23 mouse cellular contexts compared by ENCODE assay signal in the genomic region with DNA sequence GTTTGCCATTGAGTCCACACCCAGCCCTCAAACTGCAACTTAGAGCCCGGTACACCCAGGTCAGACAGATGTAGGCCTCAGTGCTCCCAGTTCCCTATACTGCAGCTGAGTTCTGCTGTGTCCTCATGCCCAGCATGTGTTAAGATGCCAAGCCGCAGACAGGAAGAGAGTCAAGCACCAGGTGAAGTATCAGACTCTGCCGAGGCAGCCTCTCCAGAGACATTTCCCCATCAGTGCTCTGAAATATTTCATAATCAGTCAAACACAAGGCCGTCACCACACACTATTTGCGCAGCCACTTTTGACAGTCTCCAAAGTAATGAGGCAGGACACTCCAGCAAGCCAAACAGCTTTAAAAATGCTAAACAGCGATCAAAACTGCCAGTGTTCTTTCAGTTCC. TPM values are rescaled to one million over a fixed set of nuclear protein-coding genes. Genes with fewer than 3 reads are reported as not detected.
DNase-seq lines count a peak whose midpoint lies in the region; ATAC-seq lines count a peak whose summit lies in the region.
"Had no signal": no experiment of that assay in that cellular context is flagged by ENCODE, and none has a peak within 500 bp of the region (broad histone marks: within the 10 kb centered on the region; RNA-seq: fewer than 3 reads in every experiment).

No protein-coding gene starts in this region.

- peak; percentile 96 for ATAC-seq in megakaryocyte, adult 5-6 weeks (ENCODE audit: poor library complexity, severe bottlenecking)
- ATAC-seq in intestine, embryonic 15.5 days, result no peak
- no peak for ATAC-seq in erythroblast, adult 5-6 weeks (replicated peaks; ENCODE audit: low FRiP score, poor library complexity, severe bottlenecking)
- ATAC-seq: CD4-positive, CD25-positive, alpha-beta regulatory T cell, adult 4 months; forebrain, embryonic 16.5 days; hindbrain, embryonic 16.5 days had no signal

- no peak overlapping the region for H3K4me3 ChIP-seq in intestine, embryonic 15.5 days (replicated peaks)
- H3K4me3 ChIP-seq: embryonic facial prominence, embryonic 12.5 days; forebrain, embryonic 12.5 days; heart, embryonic 13.5 days; hindbrain, embryonic 12.5 days had no signal

- no peak overlapping the region for H3K27ac ChIP-seq in intestine, embryonic 15.5 days
- H3K27ac ChIP-seq: embryonic facial prominence, embryonic 12.5 days; forebrain, embryonic 12.5 days; heart, embryonic 13.5 days; hindbrain, embryonic 12.5 days had no signal

- no peak overlapping the region for H3K9ac ChIP-seq in intestine, embryonic 15.5 days
- H3K9ac ChIP-seq: embryonic facial prominence, embryonic 12.5 days; forebrain, embryonic 12.5 days; heart, embryonic 13.5 days; hindbrain, embryonic 12.5 days had no signal

- H3K4me2 ChIP-seq in intestine, embryonic 15.5 days (replicated peaks), result no peak overlapping the region
- H3K4me2 ChIP-seq: embryonic facial prominence, embryonic 12.5 days; forebrain, embryonic 12.5 days; heart, embryonic 13.5 days; hindbrain, embryonic 12.5 days had no signal

- WGBS in intestine, embryonic 15.5 days, result 90% methylated on average over 6 of the region's 6 CpGs

- H3K36me3 ChIP-seq in intestine, embryonic 15.5 days, result peaks cover 31% of the 10 kb centered on the region

- H3K27me3 ChIP-seq in intestine, embryonic 15.5 days (replicated peaks), result no peaks in the 10 kb centered on the region
- H3K27me3 ChIP-seq: embryonic facial prominence, embryonic 12.5 days; forebrain, embryonic 12.5 days; heart, embryonic 13.5 days; hindbrain, embryonic 12.5 days had no signal

- H3K4me1 ChIP-seq in intestine, embryonic 15.5 days (replicated peaks), result no peaks in the 10 kb centered on the region
- H3K4me1 ChIP-seq: embryonic facial prominence, embryonic 12.5 days; forebrain, embryonic 12.5 days; hindbrain, embryonic 12.5 days had no signal

- no peaks in the 10 kb centered on the region for H3K9me3 ChIP-seq in intestine, embryonic 15.5 days
- H3K9me3 ChIP-seq: embryonic facial prominence, embryonic 12.5 days; forebrain, embryonic 12.5 days; G1E; heart, embryonic 13.5 days; hindbrain, embryonic 12.5 days had no signal

- DNase-seq in adrenal gland, adult 2 months, result peak; percentile 21
- no peak for DNase-seq in adrenal gland, postnatal 25 days
- DNase-seq in lung, adult 18-20 months, result peak; percentile 80
- DNase-seq in lung, postnatal 14 days, result peak; percentile 28
- no peak for DNase-seq in gastrocnemius, postnatal 25 days
- DNase-seq: adrenal gland, postnatal 14 days; B cell, adult 2 months; cerebellum, adult 11 months; cerebellum, adult 8-10 months; cerebellum, postnatal 14 days; gastrocnemius, postnatal 10 days; heart, postnatal 36 days had no signal

RNA-seq across cellular contexts. Expression of a gene that starts 10.7 kb away (rescaled TPM):
- 10 to 100 TPM; 17.1 to 18.0 TPM for total RNA-seq in adrenal gland, adult 2 months (2021)
- 36.6 and 39.7 TPM in 2 replicates for polyA plus RNA-seq in adrenal gland, adult 2 months (2012; rRNA removed)
- 33.0 and 34.4 TPM in 2 replicates for total RNA-seq in adrenal gland, postnatal 25 days (2021)
- 11.2 and 13.6 TPM in 2 replicates for total RNA-seq in megakaryocyte, adult 5-6 weeks (2015)
- 4.1 and 5.5 TPM in 2 replicates for total RNA-seq in megakaryocyte, adult 5-6 weeks (2017)
- total RNA-seq in gastrocnemius, postnatal 25 days (2021), result 1 to 10 TPM; 5.0 to 6.6 TPM
- polyA plus RNA-seq in intestine, embryonic 15.5 days (2015; fragmentation: Nextera tagmentation; extraction: Ambion mirVana), result 4.4 and 5.1 TPM in 2 replicates
- 13.3 and 14.2 TPM in 2 replicates for total RNA-seq in erythroblast, adult 5-6 weeks (2015; ENCODE audit: low replicate concordance)
- total RNA-seq in erythroblast, adult 5-6 weeks (2017; ENCODE audit: low replicate concordance), result 14.1 and 21.6 TPM in 2 replicates

RNA-seq across cellular contexts. Expression of a gene that starts 10.7 kb away (rescaled TPM):
- 10 to 100 TPM; 55.6 to 68.1 TPM for total RNA-seq in adrenal gland, adult 2 months (2021)
- polyA plus RNA-seq in adrenal gland, adult 2 months (2012; rRNA removed), result 10.6 and 12.1 TPM in 2 replicates
- total RNA-seq in adrenal gland, postnatal 25 days (2021), result 67.9 and 85.3 TPM in 2 replicates
- total RNA-seq in megakaryocyte, adult 5-6 weeks (2015), result 76.9 and 102 TPM in 2 replicates
- 82.0 and 106 TPM in 2 replicates for total RNA-seq in megakaryocyte, adult 5-6 weeks (2017)
- total RNA-seq in gastrocnemius, postnatal 25 days (2021), result 10 to 100 TPM; 38.4 to 39.7 TPM
- polyA plus RNA-seq in intestine, embryonic 15.5 days (2015; fragmentation: Nextera tagmentation; extraction: Ambion mirVana), result 102 and 103 TPM in 2 replicates
- total RNA-seq in erythroblast, adult 5-6 weeks (2015; ENCODE audit: low replicate concordance), result 30.0 and 32.2 TPM in 2 replicates
- total RNA-seq in erythroblast, adult 5-6 weeks (2017; ENCODE audit: low replicate concordance), result 37.6 and 66.2 TPM in 2 replicates

RNA-seq across cellular contexts. Expression of a gene that starts 29.5 kb away (rescaled TPM):
- total RNA-seq in adrenal gland, adult 2 months (2021), result 100 to 1,000 TPM in 1 of 2 experiments, 10 to 100 TPM in 1; 81.0 to 123 TPM
- polyA plus RNA-seq in adrenal gland, adult 2 months (2012; rRNA removed), result 158 and 228 TPM in 2 replicates
- total RNA-seq in adrenal gland, postnatal 25 days (2021), result 120 and 128 TPM in 2 replicates
- 88.6 and 93.9 TPM in 2 replicates for total RNA-seq in megakaryocyte, adult 5-6 weeks (2015)
- total RNA-seq in megakaryocyte, adult 5-6 weeks (2017), result 67.1 and 76.1 TPM in 2 replicates
- total RNA-seq in gastrocnemius, postnatal 25 days (2021), result 10 to 100 TPM in 1 of 2 experiments, 1 to 10 TPM in 1; 8.0 to 10.3 TPM
- polyA plus RNA-seq in intestine, embryonic 15.5 days (2015; fragmentation: Nextera tagmentation; extraction: Ambion mirVana), result 178 and 197 TPM in 2 replicates
- total RNA-seq in erythroblast, adult 5-6 weeks (2015; ENCODE audit: low replicate concordance), result 15.2 and 35.9 TPM in 2 replicates
- total RNA-seq in erythroblast, adult 5-6 weeks (2017; ENCODE audit: low replicate concordance), result 21.7 and 22.0 TPM in 2 replicates

RNA-seq across cellular contexts. Expression of a gene that starts 38.8 kb away (rescaled TPM):
- total RNA-seq in adrenal gland, adult 2 months (2021), result 1 to 10 TPM; 3.6 to 4.5 TPM
- polyA plus RNA-seq in adrenal gland, adult 2 months (2012; rRNA removed), result 6.9 and 8.1 TPM in 2 replicates
- total RNA-seq in adrenal gland, postnatal 25 days (2021), result 10.8 and 14.9 TPM in 2 replicates
- 47.3 and 47.8 TPM in 2 replicates for total RNA-seq in megakaryocyte, adult 5-6 weeks (2015)
- 81.0 and 83.9 TPM in 2 replicates for total RNA-seq in megakaryocyte, adult 5-6 weeks (2017)
- 1 to 10 TPM in 1 of 2 experiments, under 1 TPM in 1; 0.91 to 1.1 TPM for total RNA-seq in gastrocnemius, postnatal 25 days (2021)
- 223 and 226 TPM in 2 replicates for polyA plus RNA-seq in intestine, embryonic 15.5 days (2015; fragmentation: Nextera tagmentation; extraction: Ambion mirVana)
- 25.1 and 32.5 TPM in 2 replicates for total RNA-seq in erythroblast, adult 5-6 weeks (2015; ENCODE audit: low replicate concordance)
- 30.8 and 46.6 TPM in 2 replicates for total RNA-seq in erythroblast, adult 5-6 weeks (2017; ENCODE audit: low replicate concordance)

RNA-seq across cellular contexts. Expression of a gene that starts 58.9 kb away (rescaled TPM):
- under 1 TPM in 1 of 2 experiments, not detected in 1; 0.17 TPM for total RNA-seq in adrenal gland, adult 2 months (2021)
- polyA plus RNA-seq in adrenal gland, adult 2 months (2012; rRNA removed), result 0.04 TPM in 1 of 2 replicates, not detected in the other
- total RNA-seq in adrenal gland, postnatal 25 days (2021), result not detected in 2 replicates
- total RNA-seq in megakaryocyte, adult 5-6 weeks (2015), result 0.36 TPM in 1 of 2 replicates, not detected in the other
- total RNA-seq in megakaryocyte, adult 5-6 weeks (2017), result not detected in 2 replicates
- total RNA-seq in gastrocnemius, postnatal 25 days (2021), result not detected
- 0.30 and 0.31 TPM in 2 replicates for polyA plus RNA-seq in intestine, embryonic 15.5 days (2015; fragmentation: Nextera tagmentation; extraction: Ambion mirVana)
- 3.6 TPM in 1 of 2 replicates, not detected in the other for total RNA-seq in erythroblast, adult 5-6 weeks (2015; ENCODE audit: low replicate concordance)
- 1.1 TPM in 1 of 2 replicates, not detected in the other for total RNA-seq in erythroblast, adult 5-6 weeks (2017; ENCODE audit: low replicate concordance)
- polyA plus RNA-seq: CD4-positive, CD25-positive, alpha-beta regulatory T cell, adult 4 months; forebrain, embryonic 16.5 days had no signal

Comparison
In these comparisons a context has a peak if more than half of its experiments do, and no peak if none do; other contexts are left out.
1. DNase-seq: peak in adrenal gland, adult 2 months (single experiment), lung, adult 18-20 months (2 of 2) and lung, postnatal 14 days (single experiment); none in adrenal gland, postnatal 25 days (single experiment) and gastrocnemius, postnatal 25 days (single experiment).